Mouse (Mus musculus) brain, adult 10 weeks (tissue): ENCODE data around the gene Rps19. TPM values are rescaled to one million over a fixed set of nuclear protein-coding genes. Genes with fewer than 3 reads are reported as not detected.

Source experiments
- polyA plus RNA-seq: library from polyadenylated mRNA; stranded (reverse); fragments of 350-450 nt; fragmentation: Illumina TruSeq; extraction: RNeasy Lipid Tissue Mini Kit (QIAGEN cat#74804); gene quantifications from one replicate; pipeline ENCODE4 v1.2.3, GENCODE M21; 2015; ENCODE audit warnings: low read depth, low replicate concordance

Gene Rps19
- 828 TPM for polyA plus RNA-seq

GRCm38 (mm10) chr7:24883896-24884692 is at the start of gene Rps19:
Rps19 (plus strand) TSS chr7:24884371.

DNA sequence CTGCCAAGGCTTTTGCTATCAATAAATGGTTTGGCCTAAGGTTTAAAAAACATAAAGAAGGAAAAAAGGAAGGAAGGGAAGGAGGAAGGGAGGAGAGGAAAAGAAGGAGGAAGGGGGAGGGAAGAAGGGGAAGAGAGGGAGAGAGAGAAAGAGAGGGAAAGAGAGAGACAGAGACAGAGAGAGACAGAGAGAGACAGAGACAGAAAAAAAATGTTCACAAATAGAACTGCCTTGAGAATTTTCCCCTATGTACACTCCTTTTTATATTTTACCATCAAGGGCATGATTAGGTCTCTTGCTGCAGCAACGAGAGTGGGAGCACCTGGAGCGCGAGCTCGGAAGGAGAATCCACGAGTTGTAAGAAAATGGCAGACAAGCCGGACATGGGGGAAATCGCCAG is 22.3 kb upstream of the Rps19 start, which contains the start of gene Gm9844:
TSS of gene Gm9844 (plus strand) at position 301 of the 400 bp plus-strand sequence.

DNA sequence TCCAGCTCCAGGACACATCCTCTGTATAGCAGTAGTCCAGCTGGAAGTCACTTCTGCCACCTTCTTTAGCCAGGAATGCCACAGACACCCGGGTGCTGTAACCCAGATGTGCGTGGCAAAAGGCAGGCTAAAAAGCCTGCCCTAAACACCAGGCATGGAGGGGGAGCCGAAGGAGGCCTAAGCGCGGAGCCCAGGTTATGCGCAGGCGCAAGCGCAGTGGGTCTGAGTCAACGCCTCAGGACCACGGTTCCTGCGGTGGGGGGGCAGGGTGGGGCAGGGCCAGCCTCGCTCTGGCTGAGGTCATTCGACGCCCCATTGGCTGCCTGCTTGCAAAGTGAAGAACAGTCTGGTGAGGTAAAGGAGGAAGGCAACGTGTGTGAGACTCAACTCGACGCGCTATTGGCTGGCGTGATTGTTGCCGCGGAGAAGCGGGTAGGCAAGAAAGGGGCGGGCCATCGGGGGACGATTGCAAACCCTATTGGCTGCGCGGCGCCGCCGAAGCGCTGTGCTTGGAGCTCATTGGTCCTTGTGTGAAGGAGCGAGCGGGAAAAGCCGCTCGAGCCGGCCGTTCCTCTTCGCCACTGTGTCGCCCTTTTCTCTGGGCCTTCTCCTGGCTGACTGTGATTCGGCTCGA is 14.5 kb upstream of the Rps19 start, which contains the start of the genes Lypd4 and Dmrtc2:
TSS of gene Lypd4 (minus strand) at position 410 of the 634 bp plus-strand sequence.
TSS of gene Dmrtc2 (plus strand) at position 526 of the 634 bp plus-strand sequence.

GRCm38 (mm10) chr7:24897224-24897623 is 13.1 kb downstream of the Rps19 start, which contains the start of gene Cd79a:
Cd79a (plus strand) TSS chr7:24897381.

DNA sequence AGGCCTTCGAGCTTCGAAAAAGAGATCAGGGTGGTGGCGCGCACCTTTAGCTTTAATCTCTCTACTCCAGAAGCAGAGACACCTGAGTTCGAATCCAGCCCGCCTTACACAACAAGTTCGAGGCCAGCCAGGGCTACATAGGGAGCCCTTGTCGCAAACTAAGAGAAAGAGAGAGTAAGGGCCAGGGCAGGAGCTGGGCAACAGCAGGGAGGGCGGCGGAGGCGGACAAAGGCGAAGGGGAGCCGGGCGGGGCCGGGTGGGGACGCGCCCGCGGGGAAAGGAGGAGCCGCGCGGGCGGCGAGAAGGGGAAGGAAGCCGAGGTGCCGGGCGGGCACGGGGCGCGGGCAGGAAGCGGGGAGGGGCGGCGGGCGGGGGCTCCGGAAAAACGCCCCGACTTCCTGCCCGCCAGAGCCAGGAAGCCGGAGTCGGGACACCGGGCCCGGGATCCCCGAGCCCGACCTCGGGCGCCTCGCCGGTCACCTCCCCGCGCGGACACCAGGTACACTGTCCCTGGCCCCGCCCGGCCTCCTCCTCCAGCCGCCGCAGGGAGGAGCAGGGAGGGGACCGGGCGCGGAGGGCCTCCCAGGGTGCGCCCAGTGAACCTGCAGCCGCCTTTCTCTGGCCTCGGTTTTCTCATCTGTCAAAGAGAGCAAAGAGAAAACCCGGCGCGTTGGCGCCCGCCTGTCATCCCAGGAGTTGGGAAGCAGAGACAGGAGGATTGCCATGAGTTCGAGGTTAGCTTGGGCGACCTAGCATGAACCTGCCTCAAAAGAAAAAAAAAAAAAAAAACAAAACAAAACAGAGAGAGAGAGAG is 18.7 kb downstream of the Rps19 start, which contains the start of gene Arhgef1:
TSS of gene Arhgef1 (plus strand) at position 283 of the 814 bp plus-strand sequence.

Other genes starting within 250 kb of the Rps19 start
- gene Lypd3, start 247.8 kb upstream of the Rps19 start, polyA plus RNA-seq: not detected
- gene Tex101, start 207.7 kb upstream of the Rps19 start, polyA plus RNA-seq: not detected
- gene BC049730, start 175.1 kb upstream of the Rps19 start, polyA plus RNA-seq: not detected
- not detected for gene Gm4763, start 157.5 kb upstream of the Rps19 start, polyA plus RNA-seq
- not detected for gene Cd177, start 124.1 kb upstream of the Rps19 start, polyA plus RNA-seq
- gene Ceacam10, start 107.2 kb upstream of the Rps19 start, polyA plus RNA-seq: not detected
- gene Gm9844, start 22.2 kb upstream of the Rps19 start, polyA plus RNA-seq: 5.7 TPM
- gene Lypd4, start 14.4 kb upstream of the Rps19 start, polyA plus RNA-seq: not detected
- not detected for gene Dmrtc2, start 14.3 kb upstream of the Rps19 start, polyA plus RNA-seq
- not detected for gene Cd79a, start 13.0 kb downstream of the Rps19 start, polyA plus RNA-seq
- gene Arhgef1, start 18.5 kb downstream of the Rps19 start, polyA plus RNA-seq: 52.4 TPM
- 0.55 TPM for gene Gm4881, start 60.1 kb downstream of the Rps19 start, polyA plus RNA-seq
- gene Rabac1, start 88.4 kb downstream of the Rps19 start, polyA plus RNA-seq: 268 TPM
- 1,176 TPM for gene Atp1a3, start 121.6 kb downstream of the Rps19 start, polyA plus RNA-seq
- 104 TPM for gene Grik5, start 188.0 kb downstream of the Rps19 start, polyA plus RNA-seq
- gene Zfp574, start 188.2 kb downstream of the Rps19 start, polyA plus RNA-seq: 16.5 TPM